Mouse (Mus musculus) inflammation-experienced regulatory T-cells, adult 6 months (primary cell): ENCODE measurements around the gene Atm. TPM values are rescaled to one million over a fixed set of nuclear protein-coding genes. Genes with fewer than 3 reads are reported as not detected.

Experiments used
- ATAC-seq: one replicate; pipeline ENCODE4 v1.8.0; 2017
- polyA plus RNA-seq, 3 experiments: library from polyadenylated mRNA; unstranded; fragments of 100-300 nt; shearing (Covaris generic); gene quantifications; one replicate each; pipeline ENCODE4 v1.2.1; 2017

Gene Atm
- 10 to 100 TPM; 23.2 to 33.6 (median 28.9) TPM for polyA plus RNA-seq

GRCm38 (mm10) chr9:53536558-53537320 lies at the start of gene Atm, which contains the start of gene Npat:
Atm (minus strand) TSS chr9:53536740.
Npat (plus strand) TSS chr9:53537047.
- peak; percentile 95 for ATAC-seq

- ATAC-seq, result no peak
Measured at GRCm38 (mm10) chr9:53581870-53582269, 45.3 kb upstream of the Atm start.

GRCm38 (mm10) chr9:53575721-53576120 lies 39.2 kb upstream of the Atm start:
- no peak for ATAC-seq

GRCm38 (mm10) chr9:53572516-53573307 lies 36.2 kb upstream of the Atm start:
- no peak for ATAC-seq

- ATAC-seq, result no peak
Measured at GRCm38 (mm10) chr9:53570662-53571061, 34.1 kb upstream of the Atm start.

GRCm38 (mm10) chr9:53537336-53537965 lies 911 bp upstream of the Atm start:
- ATAC-seq, result no peak

GRCm38 (mm10) chr9:53535416-53536320 lies 872 bp downstream of the Atm start:
- no peak for ATAC-seq

GRCm38 (mm10) chr9:53517373-53518009 lies 19.0 kb downstream of the Atm start:
- no peak for ATAC-seq

GRCm38 (mm10) chr9:53514091-53514490 lies 22.4 kb downstream of the Atm start:
- ATAC-seq, result no peak

GRCm38 (mm10) chr9:53508053-53508452 lies 28.5 kb downstream of the Atm start:
- no peak for ATAC-seq

- no peak for ATAC-seq
Measured at GRCm38 (mm10) chr9:53485886-53486285, 50.7 kb downstream of the Atm start.

- no peak for ATAC-seq
Measured at GRCm38 (mm10) chr9:53472806-53473518, 63.6 kb downstream of the Atm start.

GRCm38 (mm10) chr9:53452038-53452437 lies 84.5 kb downstream of the Atm start:
- no peak for ATAC-seq

- ATAC-seq, result no peak
Measured at GRCm38 (mm10) chr9:53450609-53451008, 85.9 kb downstream of the Atm start.

- no peak for ATAC-seq
Measured at GRCm38 (mm10) chr9:53435830-53436570, 100.5 kb downstream of the Atm start.

- ATAC-seq, result no peak
Measured at GRCm38 (mm10) chr9:53427638-53428037, 108.9 kb downstream of the Atm start.

GRCm38 (mm10) chr9:53426726-53427125 lies 109.8 kb downstream of the Atm start:
- ATAC-seq, result no peak

- ATAC-seq, result no peak
Measured at GRCm38 (mm10) chr9:53422133-53422896, 114.2 kb downstream of the Atm start.

GRCm38 (mm10) chr9:53409427-53409826 lies 127.1 kb downstream of the Atm start:
- no peak for ATAC-seq
